Mouse (Mus musculus): ENCODE data around the gene Kazald1.

- TF ChIP-seq CTCF (IDR thresholded peaks at IDR 0.05) (no peak), EP300 (IDR thresholded peaks at IDR 0.05) (no peak)
Measured at GRCm38 (mm10) chr19:45048644-45049365, 26.2 kb upstream of the Kazald1 start.
